Mouse (Mus musculus) gastrocnemius, adult 2 months (tissue): ENCODE results near the gene Wsb2. TPM values are rescaled to one million over a fixed set of nuclear protein-coding genes. Genes with fewer than 3 reads are reported as not detected.

Experiments
- DNase-seq: peaks from one replicate; pipeline ENCODE4 v3.0.0; 2022
- H3K27ac ChIP-seq: fragments of 200-600 bp; 2 replicates; pipeline ENCODE4 v1.8.1; 2022; ENCODE audit warnings: mild to moderate bottlenecking
- H3K4me3 ChIP-seq: fragments of 200-600 bp; 2 replicates; pipeline ENCODE4 v1.8.1; 2022; ENCODE audit warnings: mild to moderate bottlenecking, moderate library complexity
- CTCF ChIP-seq: fragments of 200-600 bp; IDR thresholded peaks from 2 replicates; pipeline ENCODE4 v1.8.1; 2022; ENCODE audit warnings: antibody characterized with exemption, mild to moderate bottlenecking, moderate library complexity
- intact Hi-C: fragments of 180-260 bp; cut with DNase I; formaldehyde crosslinking; loops from one replicate; pipeline ENCODE4 v1.15.1; 2025
- long read RNA-seq, 2 experiments: library from polyadenylated mRNA; stranded (forward); transcript quantifications; one replicate each; pipeline ENCODE4 v2.0.0; 2021
- total RNA-seq, 2 experiments: library from RNA; stranded (reverse); gene quantifications; 2 replicates each; pipeline ENCODE4 v1.2.3; 2021

The Wsb2 gene
- 10 to 100 TPM; 88.0 to 97.7 TPM for total RNA-seq
- long read RNA-seq, experiment 1, transcript Wsb2-201 (9 exons, 2,421 nt), result major isoform, 256 of 286 reads
- long read RNA-seq, experiment 1, partial matches to known transcripts, result 4 of 286 reads
- long read RNA-seq, experiment 1, other reads (novel, unspliced or antisense), result 22 of 286 reads
- long read RNA-seq, experiment 2, transcript Wsb2-201 (9 exons, 2,421 nt), result major isoform, 311 of 352 reads
- long read RNA-seq, experiment 2, partial matches to known transcripts, result 19 of 352 reads
- long read RNA-seq, experiment 2, other reads (novel, unspliced or antisense), result 19 of 352 reads

- peak; percentile 92 for DNase-seq
- intact Hi-C loops, result loop anchor here (2.0 kb wide), 2 partner anchors 32 to 38 kb away; partner anchors contain the start of genes Rfc5 and Vsig10
- H3K27ac ChIP-seq, result peak within 1 kb of the TSS; percentile 98
- TF ChIP-seq CTCF, result no peak
- peak within 1 kb of the TSS; percentile 80 for H3K4me3 ChIP-seq
Observed at GRCm38 (mm10) chr5:117357129-117357477, at the start of gene Wsb2. TSS of gene Wsb2 (plus strand) at chr5:117357304.

- intact Hi-C loops, result loop anchor here (5.0 kb wide), 4 partner anchors 80 to 190 kb away; partner anchors contain the start of genes Rfc5 and Suds3
- Histone ChIP-seq H3K27ac (no peak overlapping the region; the same call in 1 of the 2 replicates), H3K4me3 (peak overlapping the region; percentile 56)
- peak; percentile 98 for TF ChIP-seq CTCF
- DNase-seq, result peak; percentile 85
Observed at GRCm38 (mm10) chr5:117307699-117308098, 49.4 kb upstream of the Wsb2 start.

GRCm38 (mm10) chr5:117313420-117313819 lies 43.7 kb upstream of the Wsb2 start:
- DNase-seq, result peak; percentile 71
- Histone ChIP-seq H3K27ac (peak overlapping the region; percentile 31), H3K4me3 (peak overlapping the region; percentile 64)
- TF ChIP-seq CTCF, result no peak
- intact Hi-C loops, result no loop called here

GRCm38 (mm10) chr5:117313909-117314308 lies 43.2 kb upstream of the Wsb2 start:
- Histone ChIP-seq H3K4me3 (peak overlapping the region; percentile 64), H3K27ac (peak overlapping the region; percentile 31)
- DNase-seq, result no peak
- TF ChIP-seq CTCF, result no peak
- intact Hi-C loops, result no loop called here

- TF ChIP-seq CTCF, result no peak
- DNase-seq, result no peak
- intact Hi-C loops, result no loop called here
- no peak overlapping the region for H3K4me3 ChIP-seq
- no peak overlapping the region for H3K27ac ChIP-seq
Observed at GRCm38 (mm10) chr5:117314587-117315428, 42.3 kb upstream of the Wsb2 start.

GRCm38 (mm10) chr5:117318741-117319629 lies 38.1 kb upstream of the Wsb2 start, which contains the start of gene Vsig10:
TSS of gene Vsig10 (plus strand) at chr5:117319083.
- peak within 1 kb of the TSS; percentile 96 for H3K27ac ChIP-seq
- TF ChIP-seq CTCF, result peak; percentile 18; the same call in 1 of the 2 replicates
- intact Hi-C loops, result loop anchor here (2.0 kb wide), 1 partner anchor 38 kb away; the partner anchor contains the start of gene Wsb2
- H3K4me3 ChIP-seq, result peak within 1 kb of the TSS; percentile 70
- peak; percentile 86 for DNase-seq

- intact Hi-C loops, result no loop called here
- no peak overlapping the region for H3K27ac ChIP-seq
- H3K4me3 ChIP-seq, result no peak overlapping the region
- no peak for TF ChIP-seq CTCF
- DNase-seq, result no peak
Observed at GRCm38 (mm10) chr5:117323751-117324150, 33.4 kb upstream of the Wsb2 start.

- intact Hi-C loops, result no loop called here
Observed at GRCm38 (mm10) chr5:117326408-117326807, 30.7 kb upstream of the Wsb2 start.

GRCm38 (mm10) chr5:117330457-117330856 lies 26.6 kb upstream of the Wsb2 start:
- peak; percentile 11 for DNase-seq
- no peak for TF ChIP-seq CTCF
- no peak overlapping the region for H3K4me3 ChIP-seq
- intact Hi-C loops, result no loop called here
- no peak overlapping the region for H3K27ac ChIP-seq

More at GRCm38 (mm10) chr5:117326408-117326807, 30.7 kb upstream of the Wsb2 start:
- no peak for TF ChIP-seq CTCF
- Histone ChIP-seq H3K4me3 (no peak overlapping the region), H3K27ac (no peak overlapping the region)
- DNase-seq, result no peak

GRCm38 (mm10) chr5:117337999-117338398 lies 19.1 kb upstream of the Wsb2 start:
- no peak for TF ChIP-seq CTCF
- DNase-seq, result no peak
- no peak overlapping the region for H3K27ac ChIP-seq
- intact Hi-C loops, result no loop called here
- no peak overlapping the region for H3K4me3 ChIP-seq

- intact Hi-C loops, result no loop called here
- no peak for TF ChIP-seq CTCF
- Histone ChIP-seq H3K27ac (no peak overlapping the region), H3K4me3 (no peak overlapping the region)
- no peak for DNase-seq
Observed at GRCm38 (mm10) chr5:117338503-117338902, 18.6 kb upstream of the Wsb2 start.

GRCm38 (mm10) chr5:117340081-117340480 lies 17.0 kb upstream of the Wsb2 start:
- TF ChIP-seq CTCF, result no peak
- Histone ChIP-seq H3K27ac (no peak overlapping the region), H3K4me3 (no peak overlapping the region)
- DNase-seq, result no peak
- intact Hi-C loops, result no loop called here
